Mouse (Mus musculus): ENCODE measurements around the gene Gm17657.

GRCm38 (mm10) chr17:29548494-29548893, 944 bp downstream of the Gm17657 start:
- no peak for TF ChIP-seq CTCF (conservative IDR thresholded peaks at IDR 0.05; ENCODE audit: low read length)
- no peak for TF ChIP-seq POU5F1 (IDR thresholded peaks at IDR 0.05; ENCODE audit: borderline replicate concordance, low read length)

Measured in E14TG2a.4 (cell line).